Mouse (Mus musculus): Measurements from ENCODE around the gene Gfy. TPM values are rescaled to one million over a fixed set of nuclear protein-coding genes. Genes with fewer than 3 reads are reported as not detected.
A peak's percentile ranks its signal among the peaks of the same experiment; 100 is the strongest.
"Not testable (repeated sequence)": the region's sequence is repeated elsewhere in the genome, so short reads cannot be mapped to it uniquely, and the experiment has no call there.

The Gfy gene
- polyA plus RNA-seq, 1 experiment from 2014 or later: not detected

GRCm38 (mm10) chr7:45180896-45181477 is 1.6 kb upstream of the Gfy start, which contains the start of gene Pth2:
Pth2 (plus strand) TSS chr7:45180995.
- 11% methylated on average over 20 of the region's 20 CpGs for WGBS
- peak within 1 kb of the TSS; percentile 19; the same call in 1 of the 2 replicates for H3K4me3 ChIP-seq (replicated peaks)
- H3K36me3 ChIP-seq: no peaks in the 10 kb centered on the region
- peaks cover 23% of the 10 kb centered on the region for H3K4me1 ChIP-seq (replicated peaks)
- no peak within 1 kb of the TSS for H3K9ac ChIP-seq (replicated peaks)
- H3K27me3 ChIP-seq: peaks cover 99% of the 10 kb centered on the region
- H3K9me3 ChIP-seq: no peaks in the 10 kb centered on the region; the same call in 1 of the 2 replicates
- peak within 1 kb of the TSS; percentile 23; the same call in 1 of the 2 replicates for H3K4me2 ChIP-seq
- H3K27ac ChIP-seq: no peak within 1 kb of the TSS
- no peak for ATAC-seq (ENCODE audit: insufficient number of reproducible peaks, insufficient read depth, low FRiP score, low TSS enrichment, low read depth)

GRCm38 (mm10) chr7:45178550-45178949 is 819 bp downstream of the Gfy start:
- no peak overlapping the region for H3K9ac ChIP-seq (replicated peaks)
- H3K27ac ChIP-seq: no peak overlapping the region
- WGBS: 22% methylated on average over 7 of the region's 7 CpGs
- no peak for ATAC-seq (ENCODE audit: insufficient number of reproducible peaks, insufficient read depth, low FRiP score, low TSS enrichment, low read depth)
- peaks cover 28% of the 10 kb centered on the region for H3K4me1 ChIP-seq (replicated peaks)
- peaks cover 98% of the 10 kb centered on the region for H3K27me3 ChIP-seq
- no peak overlapping the region for H3K4me2 ChIP-seq
- no peaks in the 10 kb centered on the region; the same call in 1 of the 2 replicates for H3K9me3 ChIP-seq
- no peaks in the 10 kb centered on the region for H3K36me3 ChIP-seq
- no peak overlapping the region for H3K4me3 ChIP-seq (replicated peaks)

GRCm38 (mm10) chr7:45176356-45176755 is 3.0 kb downstream of the Gfy start:
- H3K36me3 ChIP-seq: no peaks in the 10 kb centered on the region
- H3K4me2 ChIP-seq: peak overlapping the region; percentile 47
- H3K4me3 ChIP-seq (replicated peaks): peak overlapping the region; percentile 29
- 3% methylated on average over 30 of the region's 31 CpGs for WGBS
- ATAC-seq (ENCODE audit: insufficient number of reproducible peaks, insufficient read depth, low FRiP score, low TSS enrichment, low read depth): no peak
- H3K27me3 ChIP-seq: peaks cover 97% of the 10 kb centered on the region
- H3K4me1 ChIP-seq (replicated peaks): peaks cover 19% of the 10 kb centered on the region
- H3K9me3 ChIP-seq: peaks cover 6% of the 10 kb centered on the region
- H3K27ac ChIP-seq: no peak overlapping the region
- peak overlapping the region; percentile 37; the same call in 1 of the 2 replicates for H3K9ac ChIP-seq (replicated peaks)

GRCm38 (mm10) chr7:45175929-45176328 is 3.4 kb downstream of the Gfy start:
- Histone ChIP-seq H3K27ac (no peak overlapping the region), H3K4me3 (replicated peaks) (peak overlapping the region; percentile 29), H3K9me3 (peaks cover 9% of the 10 kb centered on the region), H3K27me3 (peaks cover 97% of the 10 kb centered on the region), H3K4me1 (replicated peaks) (peaks cover 16% of the 10 kb centered on the region), H3K4me2 (peak overlapping the region; percentile 47), H3K36me3 (no peaks in the 10 kb centered on the region), H3K9ac (replicated peaks) (peak overlapping the region; percentile 37; the same call in 1 of the 2 replicates)
- ATAC-seq (ENCODE audit: insufficient number of reproducible peaks, insufficient read depth, low FRiP score, low TSS enrichment, low read depth): no peak
- WGBS: 1% methylated on average over 23 of the region's 23 CpGs

DNA sequence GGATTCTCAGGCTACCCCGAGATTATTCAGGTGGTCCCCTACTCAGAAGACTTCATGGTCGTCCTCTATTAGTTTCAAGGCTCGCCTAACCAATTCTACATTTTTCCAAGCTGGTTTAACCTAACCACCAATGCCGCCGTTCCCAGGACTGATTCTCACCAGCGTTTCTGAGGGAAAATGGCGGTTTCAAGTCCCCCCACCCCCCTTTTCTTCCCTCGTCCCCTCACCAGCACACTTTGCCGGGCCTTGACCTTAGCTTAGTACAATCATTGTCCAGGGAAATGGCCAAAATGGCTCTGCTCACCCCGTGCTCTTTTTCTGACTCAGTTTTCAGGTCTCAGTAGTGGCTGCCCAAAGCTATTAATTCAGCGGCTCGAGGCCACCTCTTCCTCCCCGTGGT is 4.0 kb downstream of the Gfy start:
- no peaks in the 10 kb centered on the region for H3K36me3 ChIP-seq

GRCm38 (mm10) chr7:45174567-45175280 is 4.6 kb downstream of the Gfy start:
- ATAC-seq (ENCODE audit: insufficient number of reproducible peaks, insufficient read depth, low FRiP score, low TSS enrichment, low read depth): no peak
- WGBS: 4% methylated on average over 28 of the region's 29 CpGs
- no peak overlapping the region for H3K27ac ChIP-seq
- peaks cover 21% of the 10 kb centered on the region for H3K9me3 ChIP-seq
- no peaks in the 10 kb centered on the region for H3K36me3 ChIP-seq
- no peak overlapping the region for H3K9ac ChIP-seq (replicated peaks)
- H3K4me2 ChIP-seq: peak overlapping the region; percentile 30
- peaks cover 97% of the 10 kb centered on the region for H3K27me3 ChIP-seq
- H3K4me1 ChIP-seq (replicated peaks): peaks cover 16% of the 10 kb centered on the region
- peak overlapping the region; percentile 17 for H3K4me3 ChIP-seq (replicated peaks)

More for the DNA sequence above, 4.0 kb downstream of the Gfy start:
- H3K9ac ChIP-seq (replicated peaks): 0 out of 2 replicates have a peak overlapping the region, but pooled peaks have one; percentile 37
- no peak overlapping the region for H3K27ac ChIP-seq
- H3K4me1 ChIP-seq (replicated peaks): peaks cover 16% of the 10 kb centered on the region
- H3K27me3 ChIP-seq: peaks cover 97% of the 10 kb centered on the region
- peaks cover 14% of the 10 kb centered on the region for H3K9me3 ChIP-seq
- no peak overlapping the region for H3K4me2 ChIP-seq
- peak overlapping the region; percentile 29; the same call in 1 of the 2 replicates for H3K4me3 ChIP-seq (replicated peaks)
- WGBS: 4% methylated on average over 13 of the region's 13 CpGs
- ATAC-seq (ENCODE audit: insufficient number of reproducible peaks, insufficient read depth, low FRiP score, low TSS enrichment, low read depth): no peak

- Histone ChIP-seq H3K9me3 (peaks cover 31% of the 10 kb centered on the region), H3K4me1 (replicated peaks) (peaks cover 16% of the 10 kb centered on the region), H3K27me3 (peaks cover 97% of the 10 kb centered on the region)
- H3K36me3 ChIP-seq; H3K4me2 ChIP-seq; H3K27ac ChIP-seq; ATAC-seq (ENCODE audit: insufficient number of reproducible peaks, insufficient read depth, low FRiP score, low TSS enrichment, low read depth); H3K9ac ChIP-seq (replicated peaks); H3K4me3 ChIP-seq (replicated peaks): not testable (repeated sequence)
- 64% methylated on average over 1 of the region's 1 CpGs for WGBS
Observed at GRCm38 (mm10) chr7:45173772-45174171, 5.6 kb downstream of the Gfy start.

- Histone ChIP-seq H3K9me3 (peaks cover 33% of the 10 kb centered on the region), H3K27me3 (peaks cover 97% of the 10 kb centered on the region), H3K36me3 (no peaks in the 10 kb centered on the region), H3K27ac (no peak overlapping the region), H3K4me1 (replicated peaks) (peaks cover 16% of the 10 kb centered on the region), H3K9ac (replicated peaks) (no peak overlapping the region), H3K4me2 (no peak overlapping the region), H3K4me3 (replicated peaks) (no peak overlapping the region)
- 55% methylated on average over 7 of the region's 7 CpGs for WGBS
- no peak for ATAC-seq (ENCODE audit: insufficient number of reproducible peaks, insufficient read depth, low FRiP score, low TSS enrichment, low read depth)
Observed at GRCm38 (mm10) chr7:45172974-45173373, 6.4 kb downstream of the Gfy start.

DNA sequence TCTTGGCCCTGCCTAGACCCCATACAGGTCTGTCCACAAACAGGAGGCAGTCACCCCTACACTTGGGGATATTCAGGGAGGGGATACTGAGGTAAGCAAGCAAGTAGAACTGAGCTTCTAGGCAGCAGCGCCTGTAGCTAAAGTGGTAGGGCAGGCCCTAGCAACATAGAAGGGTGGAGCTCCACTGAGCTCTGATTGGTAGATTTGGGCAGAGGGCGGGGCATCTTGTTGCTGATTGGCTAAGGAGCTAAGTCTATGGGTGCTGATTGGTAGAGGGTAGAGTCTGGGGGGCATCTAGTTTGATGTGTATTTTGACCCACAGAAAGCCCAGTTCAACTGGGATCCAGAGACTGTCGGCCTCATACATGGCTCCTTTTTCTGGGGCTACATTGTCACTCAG is 9.9 kb downstream of the Gfy start:
- 93% methylated on average over 3 of the region's 3 CpGs for WGBS
- Histone ChIP-seq H3K27ac (no peak overlapping the region), H3K27me3 (peaks cover 97% of the 10 kb centered on the region), H3K9ac (replicated peaks) (no peak overlapping the region), H3K9me3 (peaks cover 36% of the 10 kb centered on the region), H3K4me2 (no peak overlapping the region), H3K36me3 (no peaks in the 10 kb centered on the region), H3K4me1 (replicated peaks) (peaks cover under 1% of the 10 kb centered on the region; the same call in 1 of the 2 replicates), H3K4me3 (replicated peaks) (no peak overlapping the region)
- ATAC-seq (ENCODE audit: insufficient number of reproducible peaks, insufficient read depth, low FRiP score, low TSS enrichment, low read depth): no peak

- Histone ChIP-seq H3K4me3 (replicated peaks) (0 out of 2 replicates have a peak overlapping the region, but pooled peaks have one; percentile 9), H3K4me1 (replicated peaks) (peaks cover 5% of the 10 kb centered on the region; the same call in 1 of the 2 replicates), H3K36me3 (no peaks in the 10 kb centered on the region), H3K9me3 (peaks cover 36% of the 10 kb centered on the region), H3K27me3 (peaks cover 98% of the 10 kb centered on the region), H3K4me2 (no peak overlapping the region), H3K27ac (no peak overlapping the region), H3K9ac (replicated peaks) (no peak overlapping the region)
- ATAC-seq (ENCODE audit: insufficient number of reproducible peaks, insufficient read depth, low FRiP score, low TSS enrichment, low read depth): no peak
- 7% methylated on average over 24 of the region's 24 CpGs for WGBS
Observed at GRCm38 (mm10) chr7:45168656-45169055, 10.7 kb downstream of the Gfy start.

DNA sequence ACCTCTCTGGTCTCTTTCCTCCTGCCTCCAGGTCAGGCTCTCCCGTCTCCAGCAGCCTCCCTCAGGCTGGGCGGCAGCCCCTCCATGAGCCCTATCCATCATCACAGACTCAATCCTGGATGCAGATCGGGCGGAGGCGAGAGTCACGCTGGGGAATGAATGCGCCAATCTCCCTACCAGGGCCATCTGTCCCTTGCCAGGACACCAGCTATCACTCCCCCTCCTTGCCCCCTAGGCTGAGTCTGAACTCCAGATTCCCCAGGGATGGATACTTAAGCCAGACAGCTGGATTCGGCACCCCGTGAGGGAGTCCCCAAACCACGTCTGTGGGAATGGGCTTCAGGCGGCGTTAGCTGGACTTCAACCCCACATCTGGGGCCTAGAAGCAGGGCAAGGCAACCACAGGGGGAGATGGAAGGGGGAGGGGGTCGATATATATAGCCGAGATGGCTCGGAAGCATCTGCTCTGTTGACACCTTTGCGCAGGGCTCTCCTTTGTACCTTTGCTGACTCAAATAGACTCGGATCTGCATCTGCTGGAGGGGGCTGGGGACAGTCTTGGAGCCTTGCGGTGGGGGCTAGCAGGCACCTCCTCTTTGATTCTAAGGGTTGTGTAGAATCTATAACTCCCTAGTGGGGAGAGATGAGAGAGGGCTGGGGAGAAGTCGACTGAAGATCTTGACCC is 11.5 kb downstream of the Gfy start:
- no peak overlapping the region for H3K27ac ChIP-seq
- H3K36me3 ChIP-seq: no peaks in the 10 kb centered on the region
- peaks cover 5% of the 10 kb centered on the region; the same call in 1 of the 2 replicates for H3K4me1 ChIP-seq (replicated peaks)
- H3K4me2 ChIP-seq: no peak overlapping the region
- peaks cover 34% of the 10 kb centered on the region for H3K9me3 ChIP-seq
- H3K9ac ChIP-seq (replicated peaks): no peak overlapping the region
- ATAC-seq (ENCODE audit: insufficient number of reproducible peaks, insufficient read depth, low FRiP score, low TSS enrichment, low read depth): no peak
- H3K4me3 ChIP-seq (replicated peaks): no peak overlapping the region
- H3K27me3 ChIP-seq: peaks cover 100% of the 10 kb centered on the region
- WGBS: 4% methylated on average over 19 of the region's 19 CpGs

Data from limb, embryonic 12.5 days (tissue).